Mouse (Mus musculus): Measurements from ENCODE around the gene Gpc3. TPM values are rescaled to one million over a fixed set of nuclear protein-coding genes. Genes with fewer than 3 reads are reported as not detected.

The Gpc3 gene
- total RNA-seq, 1 experiment = 61.9 TPM

- H3K4me1 ChIP-seq (ENCODE audit: control insufficient read depth in 2 of 2, insufficient read depth in 2 of 2, low read length in 2 of 2, poor library complexity in 1 of 2) = no peaks in the 10 kb centered on the region
- no peaks in the 10 kb centered on the region for H3K36me3 ChIP-seq (ENCODE audit: control insufficient read depth, insufficient read depth, low read length, poor library complexity, severe bottlenecking)
- H3K4me3 ChIP-seq (ENCODE audit: insufficient read depth in 1 of 2, low read depth in 1 of 2, low read length in 2 of 2, poor library complexity in 1 of 2, severe bottlenecking in 1 of 2) = no peak overlapping the region
- no peak overlapping the region for H3K27ac ChIP-seq (ENCODE audit: insufficient read depth, low read depth, low read length, poor library complexity, severe bottlenecking)
- TF ChIP-seq CHD2 (IDR thresholded peaks at IDR 0.05; ENCODE audit: low read depth, low read length) (no peak), ZC3H11A (IDR thresholded peaks at IDR 0.05; ENCODE audit: borderline replicate concordance, low read depth, low read length) (no peak), HCFC1 (IDR thresholded peaks at IDR 0.05; ENCODE audit: borderline replicate concordance, insufficient read depth, low read length) (no peak), ZNF384 (IDR thresholded peaks at IDR 0.05; ENCODE audit: low read depth, low read length) (no peak), MAFK (IDR thresholded peaks at IDR 0.05; ENCODE audit: insufficient read depth, low read depth, low read length) (no peak)
- no peak for DNase-seq (ENCODE audit: low read depth, low spot score)
- no peaks in the 10 kb centered on the region for H3K9me3 ChIP-seq (ENCODE audit: control insufficient read depth, insufficient read depth, low read depth, low read length)
- no peak overlapping the region for H3K9ac ChIP-seq (ENCODE audit: insufficient read depth, low read depth, low read length, poor library complexity, severe bottlenecking)
- in situ Hi-C loops (cut with MboI; ENCODE audit: low sequenced_read_pairs in 2 of 2, unreplicated experiment in 2 of 2) = no loop called here
Observed at GRCm38 (mm10) chrX:52449177-52449576, 164.6 kb downstream of the Gpc3 start.

DNA sequence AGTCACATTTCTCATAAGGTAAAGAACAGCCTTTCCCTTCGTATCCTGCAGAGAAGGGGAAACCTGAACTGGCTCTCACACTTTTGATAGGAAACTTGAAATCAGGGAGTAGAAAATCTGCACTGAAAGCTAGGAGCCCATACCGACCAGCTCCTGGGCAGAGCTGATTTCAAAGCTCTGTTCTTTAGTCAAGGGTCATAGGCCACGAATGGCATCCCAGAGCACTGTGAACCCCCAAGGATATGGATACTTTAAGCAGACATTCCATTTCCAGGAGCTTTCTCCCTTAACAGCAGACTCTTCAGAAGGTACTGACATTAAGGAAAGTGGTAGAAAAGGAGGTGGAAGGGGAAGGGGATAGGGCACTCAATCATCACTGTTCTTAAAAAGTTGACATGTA, 165.3 kb downstream of the Gpc3 start:
- H3K4me1 ChIP-seq (ENCODE audit: control insufficient read depth in 2 of 2, insufficient read depth in 2 of 2, low read length in 2 of 2, poor library complexity in 1 of 2) = no peaks in the 10 kb centered on the region
- no peaks in the 10 kb centered on the region for H3K36me3 ChIP-seq (ENCODE audit: control insufficient read depth, insufficient read depth, low read length, poor library complexity, severe bottlenecking)
- no peaks in the 10 kb centered on the region for H3K9me3 ChIP-seq (ENCODE audit: control insufficient read depth, insufficient read depth, low read depth, low read length)
- DNase-seq (ENCODE audit: low read depth, low spot score) = no peak
- in situ Hi-C loops (cut with MboI; ENCODE audit: low sequenced_read_pairs in 2 of 2, unreplicated experiment in 2 of 2) = no loop called here
- no peak overlapping the region for H3K27ac ChIP-seq (ENCODE audit: insufficient read depth, low read depth, low read length, poor library complexity, severe bottlenecking)
- TF ChIP-seq ZC3H11A (IDR thresholded peaks at IDR 0.05; ENCODE audit: borderline replicate concordance, low read depth, low read length) (no peak), MAFK (IDR thresholded peaks at IDR 0.05; ENCODE audit: insufficient read depth, low read depth, low read length) (no peak), ZNF384 (IDR thresholded peaks at IDR 0.05; ENCODE audit: low read depth, low read length) (no peak), HCFC1 (IDR thresholded peaks at IDR 0.05; ENCODE audit: borderline replicate concordance, insufficient read depth, low read length) (no peak), CHD2 (IDR thresholded peaks at IDR 0.05; ENCODE audit: low read depth, low read length) (no peak)
- no peak overlapping the region for H3K4me3 ChIP-seq (ENCODE audit: insufficient read depth in 1 of 2, low read depth in 1 of 2, low read length in 2 of 2, poor library complexity in 1 of 2, severe bottlenecking in 1 of 2)
- no peak overlapping the region for H3K9ac ChIP-seq (ENCODE audit: insufficient read depth, low read depth, low read length, poor library complexity, severe bottlenecking)

DNA sequence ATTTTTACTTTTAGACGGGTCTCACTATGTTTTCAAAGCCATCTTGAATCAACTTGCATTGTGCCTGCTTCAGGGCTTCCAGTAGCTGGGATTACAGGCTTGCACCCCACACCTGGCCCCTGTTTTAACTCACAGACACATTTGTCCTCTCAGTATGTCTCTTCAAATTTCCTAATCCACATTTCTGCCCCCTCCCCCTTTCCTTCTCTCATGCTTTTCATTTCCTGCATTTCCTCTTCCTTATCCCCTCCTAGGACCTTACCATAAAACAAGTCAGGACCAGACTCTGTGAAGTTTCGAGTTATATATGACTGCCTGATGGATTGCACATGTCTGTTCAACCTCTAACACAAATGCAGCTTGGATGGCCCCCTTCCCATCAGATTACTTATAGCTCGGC, 167.2 kb downstream of the Gpc3 start:
- in situ Hi-C loops (cut with MboI; ENCODE audit: low sequenced_read_pairs in 2 of 2, unreplicated experiment in 2 of 2) = no loop called here
- no peak for DNase-seq (ENCODE audit: low read depth, low spot score)
- no peak for TF ChIP-seq HCFC1 (IDR thresholded peaks at IDR 0.05; ENCODE audit: borderline replicate concordance, insufficient read depth, low read length)
- no peak for TF ChIP-seq ZC3H11A (IDR thresholded peaks at IDR 0.05; ENCODE audit: borderline replicate concordance, low read depth, low read length)
- TF ChIP-seq CHD2 (IDR thresholded peaks at IDR 0.05; ENCODE audit: low read depth, low read length) = no peak
- TF ChIP-seq ZNF384 (IDR thresholded peaks at IDR 0.05; ENCODE audit: low read depth, low read length) = no peak
- Histone ChIP-seq H3K4me3 (ENCODE audit: insufficient read depth in 1 of 2, low read depth in 1 of 2, low read length in 2 of 2, poor library complexity in 1 of 2, severe bottlenecking in 1 of 2) (no peak overlapping the region), H3K9me3 (ENCODE audit: control insufficient read depth, insufficient read depth, low read depth, low read length) (no peaks in the 10 kb centered on the region), H3K36me3 (ENCODE audit: control insufficient read depth, insufficient read depth, low read length, poor library complexity, severe bottlenecking) (no peaks in the 10 kb centered on the region), H3K4me1 (ENCODE audit: control insufficient read depth in 2 of 2, insufficient read depth in 2 of 2, low read length in 2 of 2, poor library complexity in 1 of 2) (no peaks in the 10 kb centered on the region), H3K9ac (ENCODE audit: insufficient read depth, low read depth, low read length, poor library complexity, severe bottlenecking) (no peak overlapping the region), H3K27ac (ENCODE audit: insufficient read depth, low read depth, low read length, poor library complexity, severe bottlenecking) (no peak overlapping the region)

- H3K36me3 ChIP-seq (ENCODE audit: control insufficient read depth, insufficient read depth, low read length, poor library complexity, severe bottlenecking) = no peaks in the 10 kb centered on the region
- no peak for TF ChIP-seq HCFC1 (IDR thresholded peaks at IDR 0.05; ENCODE audit: borderline replicate concordance, insufficient read depth, low read length)
- TF ChIP-seq ZNF384 (IDR thresholded peaks at IDR 0.05; ENCODE audit: low read depth, low read length) = no peak
- TF ChIP-seq CHD2 (IDR thresholded peaks at IDR 0.05; ENCODE audit: low read depth, low read length) = no peak
- TF ChIP-seq MAFK (IDR thresholded peaks at IDR 0.05; ENCODE audit: insufficient read depth, low read depth, low read length) = no peak
- TF ChIP-seq ZC3H11A (IDR thresholded peaks at IDR 0.05; ENCODE audit: borderline replicate concordance, low read depth, low read length) = no peak
- no peak overlapping the region for H3K4me3 ChIP-seq (ENCODE audit: insufficient read depth in 1 of 2, low read depth in 1 of 2, low read length in 2 of 2, poor library complexity in 1 of 2, severe bottlenecking in 1 of 2)
- no peaks in the 10 kb centered on the region for H3K4me1 ChIP-seq (ENCODE audit: control insufficient read depth in 2 of 2, insufficient read depth in 2 of 2, low read length in 2 of 2, poor library complexity in 1 of 2)
- H3K27ac ChIP-seq (ENCODE audit: insufficient read depth, low read depth, low read length, poor library complexity, severe bottlenecking) = no peak overlapping the region
- no peak for DNase-seq (ENCODE audit: low read depth, low spot score)
- in situ Hi-C loops (cut with MboI; ENCODE audit: low sequenced_read_pairs in 2 of 2, unreplicated experiment in 2 of 2) = no loop called here
- no peak overlapping the region for H3K9ac ChIP-seq (ENCODE audit: insufficient read depth, low read depth, low read length, poor library complexity, severe bottlenecking)
- H3K9me3 ChIP-seq (ENCODE audit: control insufficient read depth, insufficient read depth, low read depth, low read length) = no peaks in the 10 kb centered on the region
Observed at GRCm38 (mm10) chrX:52444977-52445376, 168.8 kb downstream of the Gpc3 start.

DNA sequence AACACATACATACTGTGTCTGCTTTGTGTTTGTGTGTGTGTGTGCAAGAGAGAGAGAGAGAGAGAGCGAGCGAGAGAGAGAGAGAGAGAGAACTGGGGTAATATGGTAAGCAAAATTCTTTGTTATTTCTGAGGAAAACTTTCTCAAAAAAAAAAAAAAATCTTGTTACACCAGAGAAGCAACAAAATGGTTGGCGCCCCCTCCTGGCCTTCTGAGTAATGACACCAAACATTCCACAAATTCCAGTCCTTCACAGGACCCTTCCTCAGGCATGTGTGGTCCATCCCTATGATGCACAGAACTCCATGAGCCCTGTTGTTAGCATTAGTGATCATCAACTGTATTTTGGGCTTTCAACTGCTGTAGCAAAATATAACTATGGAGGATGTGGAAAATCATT, 172.0 kb downstream of the Gpc3 start:
- Histone ChIP-seq H3K9ac (ENCODE audit: insufficient read depth, low read depth, low read length, poor library complexity, severe bottlenecking) (no peak overlapping the region), H3K4me1 (ENCODE audit: control insufficient read depth in 2 of 2, insufficient read depth in 2 of 2, low read length in 2 of 2, poor library complexity in 1 of 2) (no peaks in the 10 kb centered on the region), H3K36me3 (ENCODE audit: control insufficient read depth, insufficient read depth, low read length, poor library complexity, severe bottlenecking) (no peaks in the 10 kb centered on the region), H3K27ac (ENCODE audit: insufficient read depth, low read depth, low read length, poor library complexity, severe bottlenecking) (no peak overlapping the region), H3K9me3 (ENCODE audit: control insufficient read depth, insufficient read depth, low read depth, low read length) (no peaks in the 10 kb centered on the region), H3K4me3 (ENCODE audit: insufficient read depth in 1 of 2, low read depth in 1 of 2, low read length in 2 of 2, poor library complexity in 1 of 2, severe bottlenecking in 1 of 2) (no peak overlapping the region)
- peak; percentile 27 for DNase-seq (ENCODE audit: low read depth, low spot score)
- in situ Hi-C loops (cut with MboI; ENCODE audit: low sequenced_read_pairs in 2 of 2, unreplicated experiment in 2 of 2) = no loop called here
- TF ChIP-seq MAFK (IDR thresholded peaks at IDR 0.05; ENCODE audit: insufficient read depth, low read depth, low read length) (no peak), ZNF384 (IDR thresholded peaks at IDR 0.05; ENCODE audit: low read depth, low read length) (peak; percentile 94), ZC3H11A (IDR thresholded peaks at IDR 0.05; ENCODE audit: borderline replicate concordance, low read depth, low read length) (0 out of 2 replicates have a peak, but pooled peaks have one; percentile 5)
